15 mouse cellular contexts compared by ENCODE assay signal in the genomic region with DNA sequence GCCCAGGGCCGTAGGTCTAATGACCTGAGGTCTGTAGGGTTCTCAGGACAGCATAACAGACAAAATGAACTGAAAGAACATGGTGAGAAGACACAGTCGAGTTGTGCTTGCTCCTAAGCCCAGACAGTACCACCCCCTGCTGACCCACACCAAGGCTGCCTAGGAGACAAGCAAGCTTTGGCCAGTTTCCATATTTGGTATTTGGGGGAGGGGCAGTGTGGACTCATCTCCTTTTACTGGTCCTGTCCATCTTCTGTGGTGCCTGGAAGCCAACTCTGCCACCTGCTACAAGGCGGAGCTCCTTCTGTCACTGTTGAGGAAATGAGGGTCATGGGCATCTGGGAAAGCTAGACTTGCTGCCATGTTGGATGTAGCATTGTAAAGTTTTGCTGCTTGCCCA.
"Had no signal": no experiment of that assay in that cellular context is flagged by ENCODE, and none has a peak within 500 bp of the region (broad histone marks: within the 10 kb centered on the region; RNA-seq: fewer than 3 reads in every experiment).

No protein-coding gene starts in this region.

- H3K9me3 ChIP-seq: midbrain, embryonic 10.5 days; midbrain, embryonic 12.5 days; neural tube, embryonic 13.5 days; neural tube, embryonic 15.5 days; stomach, embryonic 15.5 days had no signal

- H3K36me3 ChIP-seq: midbrain, embryonic 10.5 days; midbrain, embryonic 12.5 days; neural tube, embryonic 13.5 days; neural tube, embryonic 15.5 days; stomach, embryonic 15.5 days had no signal

- H3K9ac ChIP-seq: lung, embryonic 14.5 days; midbrain, embryonic 12.5 days; neural tube, embryonic 13.5 days; neural tube, embryonic 15.5 days; stomach, embryonic 15.5 days had no signal

- H3K4me3 ChIP-seq: midbrain, embryonic 10.5 days; midbrain, embryonic 12.5 days; myocyte; neural tube, embryonic 13.5 days; neural tube, embryonic 15.5 days; stomach, embryonic 15.5 days had no signal

- H3K27ac ChIP-seq: midbrain, embryonic 10.5 days; midbrain, embryonic 12.5 days; neural tube, embryonic 13.5 days; neural tube, embryonic 15.5 days; stomach, embryonic 15.5 days had no signal

- H3K27me3 ChIP-seq: stomach, embryonic 15.5 days had no signal

- DNase-seq: lung, adult 18-20 months; lung, embryonic 14.5 days; lung, postnatal 10 days; midbrain, embryonic 14.5 days; right cerebral cortex, postnatal 14 days; thymus, adult 2 months; thymus, postnatal 25 days; thymus, postnatal 4 days had no signal

- H3K4me1 ChIP-seq: stomach, embryonic 15.5 days had no signal

- H3K4me2 ChIP-seq: lung, embryonic 14.5 days; midbrain, embryonic 12.5 days; neural tube, embryonic 13.5 days; neural tube, embryonic 15.5 days; stomach, embryonic 15.5 days had no signal

- ATAC-seq: midbrain, embryonic 16.5 days had no signal
